Mouse (Mus musculus): ENCODE results near the gene Rad51b.

Rad51b gene

DNA sequence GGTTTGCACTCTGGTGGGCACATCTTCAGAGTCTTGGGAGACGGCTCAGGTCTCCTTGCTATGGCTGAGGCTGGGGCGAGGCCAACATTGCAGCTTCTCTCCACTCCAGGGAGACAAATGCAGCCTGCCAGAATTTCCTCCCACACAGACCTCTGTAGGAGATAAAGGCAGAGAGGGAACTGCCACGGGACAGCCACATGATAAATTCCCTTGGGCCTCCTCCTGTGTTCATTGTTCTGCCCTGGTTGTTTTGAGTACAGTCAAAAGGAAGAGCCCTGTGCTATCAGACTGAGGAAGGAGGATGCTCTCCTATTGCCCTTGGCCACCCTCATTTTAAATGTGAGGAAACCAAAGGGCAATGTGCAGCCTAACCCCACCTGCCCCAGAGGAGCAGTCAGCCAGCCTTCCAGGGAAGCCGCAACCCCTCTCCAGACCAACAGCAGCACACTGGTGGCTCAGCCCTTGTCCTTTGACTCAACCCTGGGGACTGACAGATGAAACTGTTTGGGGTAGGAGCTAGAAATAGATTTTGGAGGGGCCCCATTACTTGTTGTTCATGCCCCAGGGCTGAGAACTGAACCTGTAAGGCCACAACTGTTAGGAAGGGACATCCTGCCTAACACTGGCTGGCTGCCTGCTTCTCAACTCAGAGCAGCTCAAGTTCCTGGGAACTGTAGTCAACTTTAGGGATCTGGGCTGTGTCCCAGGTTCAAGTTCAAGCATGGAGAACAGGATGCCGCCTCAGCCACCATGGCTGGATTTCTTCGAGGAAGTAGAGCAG lies 541.3 kb downstream of the Rad51b start:
- DNase-seq (ENCODE audit: low read depth, low spot score), result no peak

GRCm38 (mm10) chr12:79839096-79839941 lies 542.2 kb downstream of the Rad51b start:
- no peak for DNase-seq (ENCODE audit: low read depth, low spot score)

- DNase-seq (ENCODE audit: low read depth, low spot score), result no peak
These were observed 543.4 kb downstream of the Rad51b start for GRCm38 (mm10) chr12:79840465-79840864.

DNA sequence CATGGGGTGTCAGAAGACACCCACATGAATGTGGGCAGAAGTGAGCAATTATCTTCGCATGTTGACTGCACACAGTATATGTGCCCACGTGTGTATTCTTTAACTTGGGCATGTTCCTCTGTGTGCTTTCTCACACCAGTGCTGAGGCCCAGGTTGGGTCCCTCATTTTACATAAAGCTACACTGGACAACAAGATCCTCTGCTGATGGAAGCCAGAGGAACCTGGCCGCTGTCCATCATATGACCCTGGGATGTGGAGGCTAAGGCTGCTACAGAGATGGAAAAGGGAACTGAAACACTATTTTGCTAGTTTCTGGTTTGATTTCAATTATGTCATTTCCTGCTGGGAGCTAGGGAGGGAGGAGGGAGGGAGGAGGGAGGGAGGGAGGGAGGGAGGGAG lies 544.2 kb downstream of the Rad51b start:
- no peak for DNase-seq (ENCODE audit: low read depth, low spot score)

DNA sequence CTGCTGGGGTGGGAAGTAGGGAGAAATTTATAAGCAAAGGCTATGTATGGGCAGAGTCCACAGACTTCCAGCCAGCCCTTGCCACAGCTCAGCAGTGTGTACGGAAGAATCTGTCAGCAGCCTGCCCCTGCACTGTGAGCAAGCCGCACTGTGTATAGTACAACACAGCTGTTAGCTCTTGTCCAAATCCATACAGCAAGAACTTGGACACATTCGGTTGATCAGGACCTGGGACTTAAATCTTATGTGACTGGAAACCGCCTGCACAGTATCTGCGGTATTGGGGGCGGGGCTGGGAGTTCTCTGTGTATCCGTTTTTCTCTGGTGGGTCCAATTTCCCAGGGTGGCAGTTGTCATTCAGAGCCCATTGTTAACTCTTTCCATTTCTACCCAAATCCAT lies 545.2 kb downstream of the Rad51b start:
- no peak for DNase-seq (ENCODE audit: low read depth, low spot score)

GRCm38 (mm10) chr12:79843002-79843401 lies 545.9 kb downstream of the Rad51b start:
- no peak for DNase-seq (ENCODE audit: low read depth, low spot score)

- no peak for DNase-seq (ENCODE audit: low read depth, low spot score)
These were observed 546.4 kb downstream of the Rad51b start for GRCm38 (mm10) chr12:79843496-79843895.

DNA sequence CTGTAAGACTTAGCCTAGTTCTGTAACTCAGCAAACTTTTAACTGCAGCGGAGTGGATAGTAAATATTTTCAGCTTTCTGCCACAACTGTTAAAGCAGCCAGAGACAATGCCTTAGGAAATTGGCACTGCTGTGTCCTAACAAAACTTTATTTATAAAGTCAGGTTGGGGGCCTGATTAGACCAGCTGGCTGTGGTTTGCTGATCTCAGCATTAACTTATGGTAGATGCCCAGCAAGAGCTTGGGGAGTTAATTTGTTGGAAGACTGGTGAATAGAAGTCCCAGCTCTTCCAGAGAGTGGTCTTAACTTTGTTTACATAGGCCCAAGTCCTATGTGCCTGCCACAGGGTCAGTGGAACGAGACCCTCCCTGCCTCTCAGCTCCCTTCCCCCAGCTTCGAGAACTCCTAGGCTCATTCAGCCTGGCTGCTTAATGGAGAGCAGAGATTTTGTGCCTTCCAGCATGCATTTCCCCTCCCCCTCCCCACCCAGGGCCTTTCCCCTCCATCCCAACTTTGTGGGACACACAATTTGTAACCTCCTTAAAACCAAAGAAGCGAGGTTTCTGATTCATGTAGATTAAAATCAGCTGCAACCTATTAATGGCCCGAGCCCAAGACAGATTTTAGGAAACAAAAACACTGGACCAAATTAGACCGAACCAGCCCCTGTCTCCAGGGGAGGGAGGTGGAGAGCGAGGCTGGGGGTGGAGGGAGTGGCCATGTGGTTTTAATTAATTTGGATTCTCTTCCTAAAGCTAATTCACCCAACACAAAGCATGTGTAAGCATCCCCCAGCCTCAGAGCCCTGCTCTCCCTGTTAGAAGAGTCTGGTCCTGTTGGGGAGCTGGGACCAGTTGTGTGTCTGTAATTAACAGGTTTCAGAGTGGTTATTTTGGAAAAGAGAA lies 549.4 kb downstream of the Rad51b start:
- no peak for DNase-seq (ENCODE audit: low read depth, low spot score)

GRCm38 (mm10) chr12:79848539-79848938 lies 551.5 kb downstream of the Rad51b start:
- DNase-seq (ENCODE audit: low read depth, low spot score), result no peak

GRCm38 (mm10) chr12:79850021-79850420 lies 552.9 kb downstream of the Rad51b start:
- DNase-seq (ENCODE audit: low read depth, low spot score), result no peak

DNA sequence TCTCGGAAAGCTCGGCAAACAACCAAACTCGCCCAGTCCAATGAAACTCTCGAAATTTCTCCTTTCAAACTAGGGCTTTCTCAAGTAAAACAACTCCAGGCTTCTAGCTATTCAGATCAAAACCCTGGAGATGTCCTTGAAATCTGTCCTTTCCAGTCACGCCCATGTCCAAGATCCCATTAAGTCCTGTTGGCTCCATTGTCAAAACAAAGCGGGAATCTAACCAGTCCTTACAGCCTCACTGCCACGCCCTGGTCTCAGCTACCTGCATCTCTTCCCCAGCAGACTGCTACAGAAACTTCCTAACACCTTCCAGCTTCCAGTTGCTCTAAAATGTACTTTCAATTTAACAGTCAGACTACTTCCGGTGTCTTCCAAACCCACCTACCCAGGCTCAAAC lies 554.8 kb downstream of the Rad51b start:
- DNase-seq (ENCODE audit: low read depth, low spot score), result no peak

DNA sequence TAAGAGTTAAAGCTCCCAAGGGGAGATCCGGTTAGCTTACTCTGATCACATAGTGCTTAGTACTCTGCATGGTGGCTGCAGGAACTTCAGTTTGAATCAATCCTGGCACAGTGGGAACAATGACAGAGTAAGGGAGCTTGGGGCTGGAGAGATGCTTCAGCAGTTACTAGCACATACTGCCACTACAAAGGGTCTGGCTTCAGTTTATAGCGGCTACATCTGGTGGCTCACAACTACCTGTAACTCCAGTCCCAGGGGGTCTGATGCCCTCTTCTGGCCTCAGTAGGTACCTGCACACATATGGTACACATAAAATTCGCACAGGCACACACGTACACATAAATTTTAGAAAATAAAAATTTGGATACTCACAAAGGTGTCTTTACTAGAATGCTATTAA lies 555.5 kb downstream of the Rad51b start:
- no peak for DNase-seq (ENCODE audit: low read depth, low spot score)

- DNase-seq (ENCODE audit: low read depth, low spot score), result no peak
These were observed 556.9 kb downstream of the Rad51b start for GRCm38 (mm10) chr12:79853901-79854490.

- no peak for DNase-seq (ENCODE audit: low read depth, low spot score)
These were observed 557.4 kb downstream of the Rad51b start for GRCm38 (mm10) chr12:79854507-79854906.

DNA sequence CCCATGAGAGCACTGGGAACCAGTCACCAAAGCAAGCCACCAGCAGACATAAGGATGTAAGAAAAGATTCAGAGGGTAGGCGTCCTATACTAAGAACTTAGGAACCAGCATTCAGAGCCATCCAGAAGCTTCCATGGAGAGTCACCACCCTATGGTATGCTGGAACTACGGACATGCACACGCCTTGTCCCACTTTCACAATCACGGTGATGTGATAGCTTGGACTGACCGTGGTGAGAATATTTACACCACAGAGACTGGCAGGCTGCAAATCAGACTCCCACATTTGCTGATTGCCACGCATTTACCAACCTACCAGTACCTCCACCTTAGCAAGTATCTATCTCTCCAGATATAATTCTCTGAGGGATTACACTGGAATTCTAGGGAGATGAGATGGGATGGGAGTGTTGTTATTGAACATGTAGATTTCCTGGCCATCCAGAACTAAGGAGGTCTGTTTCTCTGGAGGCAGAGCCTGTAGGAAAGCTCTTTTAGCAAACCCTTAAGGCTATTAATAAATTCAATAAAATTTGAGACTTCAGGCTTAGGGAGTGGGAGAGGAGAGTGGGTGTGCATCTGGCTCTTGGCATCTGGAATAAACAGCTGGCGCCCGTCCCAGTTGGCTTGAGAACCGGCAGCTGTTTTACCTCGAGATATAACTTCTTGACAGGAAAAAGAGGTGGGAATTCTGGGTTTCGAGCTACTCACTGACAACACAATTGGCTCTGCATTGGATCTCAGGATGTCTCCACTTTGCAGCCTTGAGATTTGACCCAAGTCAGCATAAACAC lies 559.2 kb downstream of the Rad51b start:
- DNase-seq (ENCODE audit: low read depth, low spot score), result no peak

- DNase-seq (ENCODE audit: low read depth, low spot score), result no peak
These were observed 560.6 kb downstream of the Rad51b start for GRCm38 (mm10) chr12:79857704-79858103.

DNA sequence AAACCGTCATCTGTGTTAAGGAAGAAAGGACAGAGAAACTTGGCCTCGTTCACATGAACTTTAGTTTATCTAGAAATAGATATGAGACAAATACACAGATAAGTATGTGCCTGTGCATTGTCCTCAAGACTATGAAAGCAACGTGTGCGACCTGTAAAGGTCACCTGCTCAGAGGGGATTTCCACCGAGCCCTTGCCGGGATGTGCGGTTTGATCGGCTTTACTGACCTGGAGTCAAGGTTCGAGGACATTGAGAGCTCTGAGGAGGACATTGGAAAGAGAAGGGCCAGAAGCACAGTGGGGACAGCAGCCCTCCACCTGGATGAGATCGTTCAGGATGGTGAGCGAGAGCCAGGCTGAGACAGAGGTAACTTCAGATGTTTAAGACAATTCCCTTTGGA lies 561.3 kb downstream of the Rad51b start:
- DNase-seq (ENCODE audit: low read depth, low spot score), result no peak

DNA sequence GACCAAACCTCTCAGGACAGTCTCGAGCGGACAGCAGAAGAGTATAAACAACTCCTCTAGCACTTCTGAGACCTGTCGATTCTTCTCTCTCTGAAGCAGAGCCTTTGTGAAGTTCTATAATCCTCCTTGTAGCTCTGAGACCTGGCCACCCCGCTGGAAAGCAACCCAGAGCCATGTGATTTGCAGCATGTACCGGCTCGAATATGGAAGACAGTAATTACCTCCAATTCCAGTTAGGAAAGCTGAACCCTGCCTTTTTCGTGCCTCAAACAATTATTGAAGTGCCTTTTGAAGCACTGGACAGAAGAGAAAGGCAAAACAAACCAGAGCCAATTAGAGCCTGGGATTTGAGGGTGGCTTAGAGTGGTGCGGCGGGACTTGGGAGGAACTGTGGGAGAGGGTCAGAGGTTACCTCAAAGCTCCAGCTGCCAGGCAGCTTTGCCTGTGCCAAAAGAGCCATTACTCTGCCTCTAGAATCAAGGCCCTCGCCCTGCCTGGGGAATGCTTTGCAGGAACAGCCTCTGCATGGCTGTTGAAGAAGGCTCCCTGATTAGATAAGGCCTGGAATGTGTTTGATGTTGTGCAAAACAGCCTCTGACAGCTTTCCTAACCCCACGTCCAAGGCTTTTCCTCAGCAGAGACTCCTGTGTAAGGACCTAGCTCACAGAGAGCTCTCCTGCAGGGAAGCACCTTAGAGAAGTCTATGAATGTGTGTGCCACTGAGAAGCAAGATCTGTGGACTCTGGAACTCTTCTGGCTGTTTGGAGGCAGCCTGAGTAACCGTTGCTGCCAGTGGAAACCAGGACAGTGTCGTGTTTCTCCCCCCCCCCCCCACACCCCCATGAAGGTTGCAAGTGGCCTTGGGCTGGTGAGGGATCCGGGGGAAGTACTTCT lies 562.5 kb downstream of the Rad51b start:
- no peak for DNase-seq (ENCODE audit: low read depth, low spot score)

DNA sequence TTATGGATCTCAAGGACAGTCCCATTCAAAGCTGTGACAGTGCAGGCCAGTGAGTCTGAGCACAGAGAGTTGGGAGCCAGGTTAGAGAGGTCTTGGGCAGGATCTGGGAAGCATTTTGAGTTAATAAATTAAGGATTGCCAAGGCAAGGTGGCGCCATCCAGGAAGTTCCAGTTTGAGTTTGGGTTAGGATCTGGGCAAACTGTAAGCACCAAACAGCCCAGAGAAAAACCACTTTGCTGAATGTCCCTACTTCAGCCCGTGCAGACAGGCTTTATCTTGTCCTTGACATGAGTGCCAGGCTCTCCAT lies 563.1 kb downstream of the Rad51b start:
- DNase-seq (ENCODE audit: low read depth, low spot score), result no peak
